Mouse (Mus musculus) CH12.LX (cell line): ENCODE measurements around the gene Tpst1. TPM values are rescaled to one million over a fixed set of nuclear protein-coding genes. Genes with fewer than 3 reads are reported as not detected.

Experiments used
- DNase-seq: peaks from one replicate; pipeline ENCODE4 v3.0.0-alpha.2; 2013; ENCODE audit errors: extremely low read depth
- H3K27ac ChIP-seq: 2 replicates; pipeline ENCODE4 v1.5.1; 2012; ENCODE audit warnings: low read depth, mild to moderate bottlenecking, control low read depth, moderate library complexity; ENCODE audit not compliant: insufficient read depth
- H3K27me3 ChIP-seq: replicated peaks from 2 replicates; pipeline ENCODE3; 2012; ENCODE audit warnings: inconsistent platforms
- H3K36me3 ChIP-seq, 2 experiments: replicated peaks in 1 of 2; 2 replicates each; pipeline versions ENCODE3 to v1.6.1; 2012; ENCODE audit warnings: inconsistent platforms in 1 of 2, low read length in 1 of 2, mild to moderate bottlenecking in 1 of 2, mixed read lengths in 1 of 2, moderate library complexity in 1 of 2; ENCODE audit not compliant: control insufficient read depth in 1 of 2, insufficient read depth in 1 of 2
- H3K4me1 ChIP-seq, 2 experiments: 2 replicates each; pipeline ENCODE4 v1.6.1; 2012; ENCODE audit warnings: inconsistent platforms in 1 of 2, moderate library complexity in 1 of 2; ENCODE audit not compliant: insufficient read depth in 2 of 2, control insufficient read depth in 1 of 2
- H3K4me2 ChIP-seq: 2 replicates; pipeline ENCODE4 v1.6.1; 2012; ENCODE audit warnings: low read depth, mild to moderate bottlenecking, control low read depth; ENCODE audit not compliant: poor library complexity, insufficient read depth, severe bottlenecking
- H3K4me3 ChIP-seq, 3 experiments: fragments of 150-350 bp in 1 of 3; sonication (generic) in 1 of 3; replicated peaks in 1 of 3; 2 replicates each; pipeline versions ENCODE3 to v1.5.1; 2011 to 2012; ENCODE audit warnings: low read depth in 2 of 3, low read length in 2 of 3, mild to moderate bottlenecking in 2 of 3, moderate library complexity in 2 of 3, control low read depth in 1 of 3, improper control_type of control experiment in 1 of 3, inconsistent platforms in 1 of 3, mixed read lengths in 1 of 3; ENCODE audit not compliant: poor library complexity in 1 of 3
- H3K79me2 ChIP-seq: replicated peaks from 2 replicates; pipeline ENCODE4 v1.6.1; 2012; ENCODE audit warnings: mild to moderate bottlenecking, moderate library complexity; ENCODE audit not compliant: control insufficient read depth, poor library complexity, insufficient read depth, severe bottlenecking; ENCODE audit errors: extremely low read depth
- H3K9ac ChIP-seq: 2 replicates; pipeline ENCODE4 v1.6.1; 2012; ENCODE audit warnings: low read depth, mild to moderate bottlenecking, control low read depth, moderate library complexity; ENCODE audit not compliant: insufficient read depth
- H3K9me3 ChIP-seq: replicated peaks from 2 replicates; pipeline ENCODE3; 2012; ENCODE audit warnings: low read length, inconsistent platforms, mixed read lengths
- CHD1 ChIP-seq: IDR thresholded peaks from 2 replicates; pipeline ENCODE4 v1.6.1; 2012; ENCODE audit warnings: low read depth, low read length, improper control_type of control experiment, inconsistent platforms
- CHD2 ChIP-seq: IDR thresholded peaks from 2 replicates; pipeline ENCODE4 v1.6.1; 2011; ENCODE audit warnings: low read length, improper control_type of control experiment
- CTCF ChIP-seq, 2 experiments: IDR thresholded peaks in 1 of 2; conservative IDR thresholded peaks in 1 of 2; 2 replicates each; pipeline ENCODE4 v1.5.1; 2011 to 2012; ENCODE audit warnings: low read depth in 2 of 2, low read length in 2 of 2, improper control_type of control experiment in 1 of 2, inconsistent platforms in 1 of 2, mild to moderate bottlenecking in 1 of 2, moderate library complexity in 1 of 2
- E2F4 ChIP-seq: IDR thresholded peaks from 2 replicates; pipeline ENCODE4 v1.6.1; 2011; ENCODE audit warnings: low read depth, low read length, improper control_type of control experiment; ENCODE audit not compliant: insufficient replicate concordance
- ELF1 ChIP-seq: IDR thresholded peaks from 2 replicates; pipeline ENCODE4 v1.6.1; 2014; ENCODE audit warnings: low read depth, mild to moderate bottlenecking, inconsistent platforms, low read length, improper control_type of control experiment
- EP300 ChIP-seq: IDR thresholded peaks from 2 replicates; pipeline ENCODE4 v1.6.1; 2011; ENCODE audit warnings: low read length, improper control_type of control experiment
- ETS1 ChIP-seq: conservative IDR thresholded peaks from 2 replicates; pipeline ENCODE4 v1.6.1; 2012; ENCODE audit warnings: low read depth, mild to moderate bottlenecking, inconsistent platforms, low read length, improper control_type of control experiment, moderate library complexity
- GABPA ChIP-seq: IDR thresholded peaks from 2 replicates; pipeline ENCODE4 v1.6.1; 2012; ENCODE audit warnings: low read depth, low read length, improper control_type of control experiment, inconsistent platforms; ENCODE audit not compliant: insufficient replicate concordance
- HCFC1 ChIP-seq: IDR thresholded peaks from 2 replicates; pipeline ENCODE4 v1.6.1; 2012; ENCODE audit warnings: low read depth, mild to moderate bottlenecking, inconsistent platforms, low read length, improper control_type of control experiment
- IRF4 ChIP-seq: IDR thresholded peaks from 2 replicates; pipeline ENCODE4 v1.6.1; 2014; ENCODE audit warnings: low read depth, mild to moderate bottlenecking, inconsistent platforms, low read length, improper control_type of control experiment
- JUN ChIP-seq: IDR thresholded peaks from 2 replicates; pipeline ENCODE4 v1.6.1; 2011; ENCODE audit warnings: low read depth, mild to moderate bottlenecking, low read length, improper control_type of control experiment, moderate library complexity; ENCODE audit not compliant: insufficient read depth
- JUND ChIP-seq: conservative IDR thresholded peaks from 2 replicates; pipeline ENCODE4 v1.6.1; 2011; ENCODE audit warnings: low read depth, low read length, improper control_type of control experiment
- KAT2A ChIP-seq: IDR thresholded peaks from 2 replicates; pipeline ENCODE4 v1.6.1; 2012; ENCODE audit warnings: low read length, improper control_type of control experiment, inconsistent platforms; ENCODE audit not compliant: insufficient replicate concordance
- MAFK ChIP-seq: IDR thresholded peaks from 2 replicates; pipeline ENCODE4 v1.6.1; 2011; ENCODE audit warnings: low read length, improper control_type of control experiment; ENCODE audit not compliant: insufficient replicate concordance
- MAX ChIP-seq: IDR thresholded peaks from 2 replicates; pipeline ENCODE4 v1.6.1; 2011; ENCODE audit warnings: low read length, improper control_type of control experiment
- MEF2A ChIP-seq: IDR thresholded peaks from 2 replicates; pipeline ENCODE4 v1.6.1; 2014; ENCODE audit warnings: low read depth, mild to moderate bottlenecking, inconsistent platforms, low read length, improper control_type of control experiment, borderline replicate concordance
- MYC ChIP-seq: IDR thresholded peaks from 2 replicates; pipeline ENCODE4 v1.6.1; 2011; ENCODE audit warnings: low read depth, mild to moderate bottlenecking, improper control_type of control experiment, low read length
- PAX5 ChIP-seq: IDR thresholded peaks from 2 replicates; pipeline ENCODE4 v1.6.1; 2012; ENCODE audit warnings: low read length, inconsistent platforms, mixed read lengths
- POLR2A ChIP-seq: IDR thresholded peaks from 2 replicates; pipeline ENCODE4 v1.6.1; 2011; ENCODE audit warnings: low read depth, mild to moderate bottlenecking, improper control_type of control experiment, low read length
- POLR2AphosphoS2 ChIP-seq: IDR thresholded peaks from 2 replicates; pipeline ENCODE4 v1.6.1; 2011; ENCODE audit warnings: low read depth, low read length, improper control_type of control experiment
- RAD21 ChIP-seq: IDR thresholded peaks from 2 replicates; pipeline ENCODE4 v1.6.1; 2011; ENCODE audit warnings: low read depth, mild to moderate bottlenecking, low read length, improper control_type of control experiment, moderate library complexity
- RCOR1 ChIP-seq: conservative IDR thresholded peaks from 2 replicates; pipeline ENCODE4 v1.6.1; 2012; ENCODE audit warnings: low read depth, mild to moderate bottlenecking, inconsistent platforms, low read length, improper control_type of control experiment
- SIN3A ChIP-seq: IDR thresholded peaks from 2 replicates; pipeline ENCODE4 v1.6.1; 2012; ENCODE audit warnings: low read length, improper control_type of control experiment, inconsistent platforms
- TCF12 ChIP-seq: IDR thresholded peaks from 2 replicates; pipeline ENCODE4 v1.6.1; 2014; ENCODE audit warnings: low read depth, mild to moderate bottlenecking, inconsistent platforms, low read length, improper control_type of control experiment
- UBTF ChIP-seq: IDR thresholded peaks from 2 replicates; pipeline ENCODE4 v1.6.1; 2012; ENCODE audit warnings: low read depth, mild to moderate bottlenecking, inconsistent platforms, low read length, improper control_type of control experiment, moderate library complexity
- USF1 ChIP-seq: IDR thresholded peaks from 2 replicates; pipeline ENCODE4 v1.6.1; 2014; ENCODE audit warnings: low read depth, mild to moderate bottlenecking, inconsistent platforms, low read length, improper control_type of control experiment
- USF2 ChIP-seq: conservative IDR thresholded peaks from 2 replicates; pipeline ENCODE4 v1.6.1; 2011; ENCODE audit warnings: low read depth, low read length, improper control_type of control experiment
- ZC3H11A ChIP-seq: IDR thresholded peaks from 2 replicates; pipeline ENCODE4 v1.6.1; 2012; ENCODE audit warnings: low read depth, mild to moderate bottlenecking, inconsistent platforms, low read length, improper control_type of control experiment
- ZKSCAN1 ChIP-seq: IDR thresholded peaks from 2 replicates; pipeline ENCODE4 v1.6.1; 2012; ENCODE audit warnings: low read depth, inconsistent platforms, low read length, improper control_type of control experiment, borderline replicate concordance
- ZMIZ1 ChIP-seq: IDR thresholded peaks from 2 replicates; pipeline ENCODE4 v1.6.1; 2012; ENCODE audit warnings: low read depth, mild to moderate bottlenecking, inconsistent platforms, low read length, improper control_type of control experiment
- ZNF384 ChIP-seq: IDR thresholded peaks from 2 replicates; pipeline ENCODE4 v1.6.1; 2012; ENCODE audit warnings: low read depth, low read length, improper control_type of control experiment, inconsistent platforms
- dilution Hi-C: fragments of 300-500 bp; cut with MboI; formaldehyde crosslinking; loops from 2 replicates; pipeline ENCODE4 v1.14.3; 2020; ENCODE audit warnings: low sequenced_read_pairs; ENCODE audit not compliant: extremely low pct_unique_long_range_greater_than_20kb, extremely low pct_ligation_motif_present
- in situ Hi-C: fragments of 300-500 bp; cut with MboI; formaldehyde crosslinking; loops from 3 replicates; pipeline ENCODE4 v1.14.3; 2019; ENCODE audit warnings: low sequenced_read_pairs, low pct_ligation_motif_present, low pct_unique_long_range_greater_than_20kb, mixed read lengths
- polyA plus RNA-seq: library from polyadenylated mRNA; unstranded; fragments of >175 nt; gene quantifications from 2 replicates; pipeline ENCODE4 v1.2.1, GENCODE M21; 2012; ENCODE audit warnings: low read depth; ENCODE audit not compliant: insufficient read length
- total RNA-seq, 2 experiments: library from RNA; depleted of rRNA; stranded (reverse); fragments of 300-350 nt in 1 of 2; fragments of >200 nt in 1 of 2; gene quantifications; 2 replicates each; pipeline ENCODE4 v1.2.3; 2012 to 2014

Gene Tpst1
- total and polyA plus RNA-seq, 3 experiments, result 36.8 to 52.5 (median 43.2) TPM

DNA sequence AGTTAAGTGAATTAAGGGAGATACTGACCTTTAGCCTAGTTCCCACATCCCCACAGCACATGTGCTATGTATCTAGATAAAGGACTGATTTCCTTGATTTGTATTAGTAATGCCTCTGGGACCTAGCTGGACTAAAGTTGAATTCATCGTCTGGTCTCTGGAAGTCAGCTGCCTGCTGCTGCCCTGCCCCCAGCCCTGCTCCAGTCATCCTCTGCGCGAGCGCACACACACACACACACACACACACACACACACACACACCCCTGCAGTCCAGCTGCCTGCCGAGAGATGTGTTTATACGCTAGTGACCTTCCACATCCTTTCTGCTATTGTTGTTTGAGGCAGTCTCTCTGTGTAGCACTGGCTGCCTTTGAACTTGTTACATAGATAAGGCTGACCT, 47.8 kb downstream of the Tpst1 start:
- Histone ChIP-seq H3K36me3 (peaks cover 0 to 78% of the 10 kb centered on the region in 2 experiments), H3K4me3 (peak overlapping the region in 1 of 3 experiments; percentile 5), H3K27me3 (no peaks in the 10 kb centered on the region), H3K4me1 (peaks cover 31 to 66% of the 10 kb centered on the region in 2 experiments), H3K9me3 (no peaks in the 10 kb centered on the region), H3K27ac (peak overlapping the region; percentile 9), H3K79me2 (peaks cover 30% of the 10 kb centered on the region), H3K4me2 (peak overlapping the region; percentile 80; the same call in 1 of the 2 replicates), H3K9ac (peak overlapping the region; percentile 48)
- DNase-seq, result no peak
- in situ Hi-C loops (no loop called here), dilution Hi-C loops (no loop called here)
- TF ChIP-seq GABPA (no peak), JUN (no peak), ZNF384 (no peak), MYC (no peak), MAFK (no peak), HCFC1 (no peak), ETS1 (no peak), CHD2 (no peak), USF2 (no peak), ZKSCAN1 (no peak), POLR2AphosphoS2 (no peak), RAD21 (no peak), EP300 (no peak), POLR2A (no peak), ELF1 (no peak), KAT2A (no peak), E2F4 (no peak)

DNA sequence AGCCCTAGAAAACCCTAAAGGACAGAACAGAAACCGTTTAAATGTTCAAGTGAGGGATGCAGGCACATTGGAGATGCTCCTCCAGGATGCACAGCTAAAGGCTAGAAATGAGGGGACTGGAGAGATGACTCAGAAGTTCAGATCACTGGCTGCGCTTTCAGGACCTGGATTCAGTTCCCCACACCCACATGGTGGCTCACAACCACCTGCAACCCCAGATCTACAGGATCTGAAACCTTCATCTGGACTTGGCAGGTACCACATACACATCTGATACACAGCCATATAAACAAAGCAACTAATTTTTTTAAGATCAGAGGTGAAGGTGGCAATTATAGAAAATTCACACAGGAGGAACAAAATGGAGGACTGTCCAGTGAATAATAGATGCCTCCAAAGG, 49.2 kb downstream of the Tpst1 start:
- Histone ChIP-seq H3K9me3 (no peaks in the 10 kb centered on the region), H3K27me3 (no peaks in the 10 kb centered on the region), H3K4me2 (no peak overlapping the region), H3K4me3 (no peak overlapping the region), H3K36me3 (peaks cover 9 to 78% of the 10 kb centered on the region in 2 experiments), H3K79me2 (peaks cover 30% of the 10 kb centered on the region), H3K27ac (no peak overlapping the region), H3K4me1 (peaks cover 21 to 51% of the 10 kb centered on the region in 2 experiments), H3K9ac (no peak overlapping the region)
- dilution Hi-C loops (no loop called here), in situ Hi-C loops (no loop called here)
- peak; percentile 63 for DNase-seq
- TF ChIP-seq POLR2A (no peak), SIN3A (no peak), IRF4 (peak; percentile 51; the same call in 1 of the 2 replicates), ZMIZ1 (no peak), USF1 (no peak), E2F4 (no peak), ZKSCAN1 (no peak), RCOR1 (no peak), MEF2A (no peak), POLR2AphosphoS2 (no peak), PAX5 (no peak), ZC3H11A (no peak), ELF1 (no peak), MAX (no peak), HCFC1 (no peak), ETS1 (0 out of 2 replicates have a peak, but pooled peaks have one; percentile 22), JUND (no peak; the same call in 1 of the 2 replicates), MAFK (no peak), TCF12 (peak; percentile 63), MYC (0 out of 2 replicates have a peak, but pooled peaks have one; percentile 16), GABPA (no peak), ZNF384 (0 out of 2 replicates have a peak, but pooled peaks have one; percentile 11), CTCF (conservative IDR thresholded peaks at IDR 0.05 in 1 of 2, IDR thresholded peaks at IDR 0.05 in 1 of 2; ENCODE audit: low read depth in 2 of 2, low read length in 2 of 2) (no peak), CHD1 (no peak), RAD21 (no peak), CHD2 (peak; percentile 35; the same call in 1 of the 2 replicates), KAT2A (no peak), UBTF (no peak)
